Mouse (Mus musculus) CH12.LX (cell line): ENCODE results near the gene Ankrd35. TPM values are rescaled to one million over a fixed set of nuclear protein-coding genes. Genes with fewer than 3 reads are reported as not detected.

ENCODE experiments used
- DNase-seq: peaks from one replicate; pipeline ENCODE4 v3.0.0-alpha.2; 2013; ENCODE audit errors: extremely low read depth
- H3K27ac ChIP-seq: 2 replicates; pipeline ENCODE4 v1.5.1; 2012; ENCODE audit warnings: low read depth, mild to moderate bottlenecking, control low read depth, moderate library complexity; ENCODE audit not compliant: insufficient read depth
- H3K27me3 ChIP-seq: replicated peaks from 2 replicates; pipeline ENCODE3; 2012; ENCODE audit warnings: inconsistent platforms
- H3K36me3 ChIP-seq, 2 experiments: replicated peaks in 1 of 2; 2 replicates each; pipeline versions ENCODE3 to v1.6.1; 2012; ENCODE audit warnings: inconsistent platforms in 1 of 2, low read length in 1 of 2, mild to moderate bottlenecking in 1 of 2, mixed read lengths in 1 of 2, moderate library complexity in 1 of 2; ENCODE audit not compliant: control insufficient read depth in 1 of 2, insufficient read depth in 1 of 2
- H3K4me1 ChIP-seq, 2 experiments: 2 replicates each; pipeline ENCODE4 v1.6.1; 2012; ENCODE audit warnings: inconsistent platforms in 1 of 2, moderate library complexity in 1 of 2; ENCODE audit not compliant: insufficient read depth in 2 of 2, control insufficient read depth in 1 of 2
- H3K4me2 ChIP-seq: 2 replicates; pipeline ENCODE4 v1.6.1; 2012; ENCODE audit warnings: low read depth, mild to moderate bottlenecking, control low read depth; ENCODE audit not compliant: poor library complexity, insufficient read depth, severe bottlenecking
- H3K4me3 ChIP-seq, 3 experiments: fragments of 150-350 bp in 1 of 3; sonication (generic) in 1 of 3; replicated peaks in 1 of 3; 2 replicates each; pipeline versions ENCODE3 to v1.5.1; 2011 to 2012; ENCODE audit warnings: low read depth in 2 of 3, low read length in 2 of 3, mild to moderate bottlenecking in 2 of 3, moderate library complexity in 2 of 3, control low read depth in 1 of 3, improper control_type of control experiment in 1 of 3, inconsistent platforms in 1 of 3, mixed read lengths in 1 of 3; ENCODE audit not compliant: poor library complexity in 1 of 3
- H3K79me2 ChIP-seq: replicated peaks from 2 replicates; pipeline ENCODE4 v1.6.1; 2012; ENCODE audit warnings: mild to moderate bottlenecking, moderate library complexity; ENCODE audit not compliant: control insufficient read depth, poor library complexity, insufficient read depth, severe bottlenecking; ENCODE audit errors: extremely low read depth
- H3K9ac ChIP-seq: 2 replicates; pipeline ENCODE4 v1.6.1; 2012; ENCODE audit warnings: low read depth, mild to moderate bottlenecking, control low read depth, moderate library complexity; ENCODE audit not compliant: insufficient read depth
- H3K9me3 ChIP-seq: replicated peaks from 2 replicates; pipeline ENCODE3; 2012; ENCODE audit warnings: low read length, inconsistent platforms, mixed read lengths
- CHD2 ChIP-seq: IDR thresholded peaks from 2 replicates; pipeline ENCODE4 v1.6.1; 2011; ENCODE audit warnings: low read length, improper control_type of control experiment
- CTCF ChIP-seq, 2 experiments: IDR thresholded peaks in 1 of 2; conservative IDR thresholded peaks in 1 of 2; 2 replicates each; pipeline ENCODE4 v1.5.1; 2011 to 2012; ENCODE audit warnings: low read depth in 2 of 2, low read length in 2 of 2, improper control_type of control experiment in 1 of 2, inconsistent platforms in 1 of 2, mild to moderate bottlenecking in 1 of 2, moderate library complexity in 1 of 2
- GABPA ChIP-seq: IDR thresholded peaks from 2 replicates; pipeline ENCODE4 v1.6.1; 2012; ENCODE audit warnings: low read depth, low read length, improper control_type of control experiment, inconsistent platforms; ENCODE audit not compliant: insufficient replicate concordance
- HCFC1 ChIP-seq: IDR thresholded peaks from 2 replicates; pipeline ENCODE4 v1.6.1; 2012; ENCODE audit warnings: low read depth, mild to moderate bottlenecking, inconsistent platforms, low read length, improper control_type of control experiment
- IRF4 ChIP-seq: IDR thresholded peaks from 2 replicates; pipeline ENCODE4 v1.6.1; 2014; ENCODE audit warnings: low read depth, mild to moderate bottlenecking, inconsistent platforms, low read length, improper control_type of control experiment
- MAX ChIP-seq: IDR thresholded peaks from 2 replicates; pipeline ENCODE4 v1.6.1; 2011; ENCODE audit warnings: low read length, improper control_type of control experiment
- MEF2A ChIP-seq: IDR thresholded peaks from 2 replicates; pipeline ENCODE4 v1.6.1; 2014; ENCODE audit warnings: low read depth, mild to moderate bottlenecking, inconsistent platforms, low read length, improper control_type of control experiment, borderline replicate concordance
- MXI1 ChIP-seq: IDR thresholded peaks from 2 replicates; pipeline ENCODE4 v1.6.1; 2011; ENCODE audit warnings: mild to moderate bottlenecking, low read depth, low read length, improper control_type of control experiment
- MYC ChIP-seq: IDR thresholded peaks from 2 replicates; pipeline ENCODE4 v1.6.1; 2011; ENCODE audit warnings: low read depth, mild to moderate bottlenecking, improper control_type of control experiment, low read length
- SIN3A ChIP-seq: IDR thresholded peaks from 2 replicates; pipeline ENCODE4 v1.6.1; 2012; ENCODE audit warnings: low read length, improper control_type of control experiment, inconsistent platforms
- SMC3 ChIP-seq: IDR thresholded peaks from 2 replicates; pipeline ENCODE4 v1.6.1; 2011; ENCODE audit warnings: low read depth, low read length, improper control_type of control experiment
- TCF12 ChIP-seq: IDR thresholded peaks from 2 replicates; pipeline ENCODE4 v1.6.1; 2014; ENCODE audit warnings: low read depth, mild to moderate bottlenecking, inconsistent platforms, low read length, improper control_type of control experiment
- UBTF ChIP-seq: IDR thresholded peaks from 2 replicates; pipeline ENCODE4 v1.6.1; 2012; ENCODE audit warnings: low read depth, mild to moderate bottlenecking, inconsistent platforms, low read length, improper control_type of control experiment, moderate library complexity
- USF1 ChIP-seq: IDR thresholded peaks from 2 replicates; pipeline ENCODE4 v1.6.1; 2014; ENCODE audit warnings: low read depth, mild to moderate bottlenecking, inconsistent platforms, low read length, improper control_type of control experiment
- USF2 ChIP-seq: conservative IDR thresholded peaks from 2 replicates; pipeline ENCODE4 v1.6.1; 2011; ENCODE audit warnings: low read depth, low read length, improper control_type of control experiment
- ZC3H11A ChIP-seq: IDR thresholded peaks from 2 replicates; pipeline ENCODE4 v1.6.1; 2012; ENCODE audit warnings: low read depth, mild to moderate bottlenecking, inconsistent platforms, low read length, improper control_type of control experiment
- dilution Hi-C: fragments of 300-500 bp; cut with MboI; formaldehyde crosslinking; loops from 2 replicates; pipeline ENCODE4 v1.14.3; 2020; ENCODE audit warnings: low sequenced_read_pairs; ENCODE audit not compliant: extremely low pct_unique_long_range_greater_than_20kb, extremely low pct_ligation_motif_present
- in situ Hi-C: fragments of 300-500 bp; cut with MboI; formaldehyde crosslinking; loops from 3 replicates; pipeline ENCODE4 v1.14.3; 2019; ENCODE audit warnings: low sequenced_read_pairs, low pct_ligation_motif_present, low pct_unique_long_range_greater_than_20kb, mixed read lengths
- polyA plus RNA-seq: library from polyadenylated mRNA; unstranded; fragments of >175 nt; gene quantifications from 2 replicates; pipeline ENCODE4 v1.2.1, GENCODE M21; 2012; ENCODE audit warnings: low read depth; ENCODE audit not compliant: insufficient read length
- total RNA-seq, 2 experiments: library from RNA; depleted of rRNA; stranded (reverse); fragments of 300-350 nt in 1 of 2; fragments of >200 nt in 1 of 2; gene quantifications; 2 replicates each; pipeline ENCODE4 v1.2.3; 2012 to 2014

Ankrd35 gene
- total and polyA plus RNA-seq, 3 experiments = 0.78 to 11.2 (median 1.9) TPM

- TF ChIP-seq MXI1 (no peak), HCFC1 (no peak), MYC (no peak), GABPA (no peak), IRF4 (no peak), ZC3H11A (no peak), TCF12 (no peak), CHD2 (no peak), USF2 (no peak), USF1 (no peak), UBTF (no peak), MEF2A (no peak)
- H3K27ac ChIP-seq = no peak overlapping the region
- no peak overlapping the region for H3K9ac ChIP-seq
- peaks cover 12% of the 10 kb centered on the region for H3K9me3 ChIP-seq
- in situ Hi-C loops = loop anchor here (5.0 kb wide), 1 partner anchor 159 kb away; no protein-coding TSS in a partner anchor
- H3K79me2 ChIP-seq = peaks cover 4% of the 10 kb centered on the region
- peaks cover 46 to 69% of the 10 kb centered on the region in 2 experiments for H3K36me3 ChIP-seq
- no peak for DNase-seq
- no peak overlapping the region for H3K4me2 ChIP-seq
- H3K4me3 ChIP-seq = no peak overlapping the region
- H3K4me1 ChIP-seq = peaks cover 0 to 9% of the 10 kb centered on the region in 2 experiments; a peak in 2 of 4 replicates
- no peaks in the 10 kb centered on the region for H3K27me3 ChIP-seq
- dilution Hi-C loops = no loop called here
Observed at GRCm38 (mm10) chr3:96701003-96701402, 31.1 kb downstream of the Ankrd35 start.

- Histone ChIP-seq H3K27me3 (no peaks in the 10 kb centered on the region), H3K36me3 (peaks cover 47 to 79% of the 10 kb centered on the region in 2 experiments), H3K4me3 (no peak overlapping the region), H3K9ac (no peak overlapping the region), H3K4me2 (no peak overlapping the region), H3K4me1 (peaks cover 3 to 8% of the 10 kb centered on the region in 2 experiments; a peak in 2 of 4 replicates), H3K79me2 (no peaks in the 10 kb centered on the region), H3K9me3 (peaks cover 12% of the 10 kb centered on the region), H3K27ac (no peak overlapping the region)
- DNase-seq = no peak
- dilution Hi-C loops = no loop called here
- peak in 1 of 2 experiments; percentile 41; a peak in 2 of 4 replicates for TF ChIP-seq CTCF (conservative IDR thresholded peaks at IDR 0.05 in 1 of 2, IDR thresholded peaks at IDR 0.05 in 1 of 2; ENCODE audit: low read depth in 2 of 2, low read length in 2 of 2)
- no peak for TF ChIP-seq MAX
- 0 out of 2 replicates have a peak, but pooled peaks have one; percentile 5 for TF ChIP-seq SMC3
- no peak for TF ChIP-seq SIN3A
- TF ChIP-seq USF2 = no peak
- in situ Hi-C loops = loop anchor here (5.0 kb wide), 2 partner anchors 42 to 162 kb away; no protein-coding TSS in a partner anchor
Observed at GRCm38 (mm10) chr3:96704778-96705177, 34.8 kb downstream of the Ankrd35 start.
